Mouse (Mus musculus) kidney, embryonic 15.5 days (tissue): ENCODE results near the gene Tmem238. TPM values are rescaled to one million over a fixed set of nuclear protein-coding genes. Genes with fewer than 3 reads are reported as not detected.

Experiments
- ATAC-seq: fragments of 200-750 bp; cut with Nextera tagmentation; replicated peaks from 2 replicates; pipeline ENCODE4 v1.8.0; 2017; ENCODE audit warnings: moderate TSS enrichment; ENCODE audit not compliant: low FRiP score
- H3K27ac ChIP-seq: fragments of 300-500 bp; sonication (generic); 2 replicates; pipeline ENCODE4 v1.5.1; 2015; ENCODE audit warnings: mild to moderate bottlenecking, inconsistent platforms
- H3K27me3 ChIP-seq: fragments of 300-500 bp; sonication (generic); 2 replicates; pipeline ENCODE4 v1.6.1; 2015; ENCODE audit warnings: inconsistent platforms
- H3K36me3 ChIP-seq: fragments of 300-500 bp; sonication (generic); 2 replicates; pipeline ENCODE4 v1.6.1; 2015; ENCODE audit warnings: inconsistent platforms
- H3K4me1 ChIP-seq: fragments of 300-500 bp; sonication (generic); 2 replicates; pipeline ENCODE4 v1.6.1; 2015; ENCODE audit warnings: inconsistent platforms
- H3K4me2 ChIP-seq: fragments of 300-500 bp; sonication (generic); 2 replicates; pipeline ENCODE4 v1.6.1; 2015; ENCODE audit warnings: moderate library complexity, mild to moderate bottlenecking, inconsistent platforms
- H3K4me3 ChIP-seq: fragments of 300-500 bp; sonication (generic); replicated peaks from 2 replicates; pipeline ENCODE4 v1.5.1; 2015; ENCODE audit warnings: mild to moderate bottlenecking, inconsistent platforms
- H3K9ac ChIP-seq: fragments of 300-500 bp; sonication (generic); 2 replicates; pipeline ENCODE4 v1.6.1; 2015; ENCODE audit warnings: mild to moderate bottlenecking, inconsistent platforms
- H3K9me3 ChIP-seq: fragments of 300-500 bp; sonication (generic); replicated peaks from 2 replicates; pipeline ENCODE4 v1.6.1; 2016; ENCODE audit warnings: inconsistent platforms
- WGBS: fragments of 180-500 bp; shearing (Covaris S2); methylation state at CpG from one replicate; pipeline ENCODE4 v1.1.7; 2015; ENCODE audit warnings: mixed read lengths; 5-methylcytosine and 5-hydroxymethylcytosine counted together
- polyA plus RNA-seq: library from polyadenylated mRNA; unstranded; fragments of >200 nt; fragmentation: Nextera tagmentation; extraction: Ambion mirVana; gene quantifications from 2 replicates; pipeline ENCODE4 v1.2.1, GENCODE M21; 2015

Tmem238 gene
- polyA plus RNA-seq, 1 experiment from 2014 or later = 12.9 TPM

DNA sequence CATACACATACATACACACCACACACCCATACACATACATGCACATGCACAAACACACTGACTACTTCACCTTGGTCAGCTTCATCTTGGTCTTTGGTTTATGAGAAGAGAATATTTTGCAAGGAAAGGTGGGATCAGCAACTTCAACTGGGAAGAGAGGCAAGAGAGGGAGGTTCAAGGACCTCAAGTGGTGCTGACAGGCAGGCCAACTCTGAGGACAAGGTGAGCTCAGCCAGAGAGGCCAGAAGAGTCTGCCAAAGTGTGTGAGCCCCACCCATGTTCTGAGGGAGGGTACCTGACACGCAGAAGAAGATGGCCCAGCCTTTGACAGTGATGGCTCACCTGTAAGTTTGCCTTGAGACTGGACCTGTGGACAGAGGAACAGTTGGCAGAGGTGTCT lies 29.8 kb downstream of the Tmem238 start:
- H3K36me3 ChIP-seq = no peaks in the 10 kb centered on the region
- 0 out of 2 replicates have a peak, but pooled peaks cover under 1% of the 10 kb centered on the region for H3K4me1 ChIP-seq
- no peaks in the 10 kb centered on the region for H3K27me3 ChIP-seq
- H3K4me2 ChIP-seq = no peak overlapping the region
- 0 out of 2 replicates have a peak, but pooled peaks cover 3% of the 10 kb centered on the region for H3K9me3 ChIP-seq
- 46% methylated on average over 1 of the region's 1 CpGs for WGBS
- H3K27ac ChIP-seq = no peak overlapping the region
- H3K9ac ChIP-seq = no peak overlapping the region
- no peak for ATAC-seq
- H3K4me3 ChIP-seq = no peak overlapping the region

DNA sequence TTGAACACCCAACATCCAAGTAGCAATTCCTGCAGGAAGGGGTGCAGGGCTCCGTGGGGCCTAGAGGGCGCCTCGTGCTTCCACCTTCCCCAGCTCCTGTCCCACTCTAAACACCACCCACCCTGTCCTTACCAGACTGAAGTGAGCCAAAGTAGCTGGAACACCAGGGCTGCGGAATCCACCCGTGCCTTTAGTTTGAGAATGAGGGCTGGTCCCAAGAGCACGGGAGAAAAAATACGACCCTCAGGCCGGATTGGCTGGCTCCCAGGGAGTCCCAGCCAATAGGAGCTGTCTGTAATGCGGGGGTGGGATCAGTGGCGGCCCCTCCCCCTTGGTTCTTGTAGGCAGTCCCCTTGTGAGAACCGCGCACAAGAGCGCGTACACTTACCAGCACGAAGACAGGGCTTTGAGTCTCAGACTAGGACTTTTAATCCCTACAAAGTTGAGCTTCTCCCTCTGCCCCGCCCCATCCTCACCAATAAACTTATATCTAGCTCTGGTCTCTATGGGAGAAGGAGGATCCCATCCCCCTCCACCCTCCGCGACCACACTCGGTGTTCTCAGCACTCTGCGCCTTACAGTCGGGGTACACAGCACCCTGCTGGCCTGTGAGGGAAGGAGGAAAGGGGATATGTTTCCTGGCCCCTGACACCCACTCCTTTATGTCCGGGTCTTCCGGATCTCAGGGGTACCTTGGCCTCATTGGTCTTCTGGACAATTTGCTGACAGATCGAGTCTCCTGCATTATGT lies 36.5 kb downstream of the Tmem238 start, which contains the start of gene Cox6b2:
Cox6b2 (minus strand) TSS at position 274 of the 750 bp plus-strand sequence.
- Histone ChIP-seq H3K4me2 (peak within 1 kb of the TSS; percentile 85), H3K4me3 (peak within 1 kb of the TSS; percentile 54), H3K4me1 (peaks cover 22% of the 10 kb centered on the region), H3K9me3 (0 out of 2 replicates have a peak, but pooled peaks cover 3% of the 10 kb centered on the region), H3K27ac (peak within 1 kb of the TSS; percentile 90), H3K36me3 (0 out of 2 replicates have a peak, but pooled peaks cover 4% of the 10 kb centered on the region), H3K9ac (peak within 1 kb of the TSS; percentile 36), H3K27me3 (no peaks in the 10 kb centered on the region)
- 4% methylated on average over 24 of the region's 24 CpGs for WGBS
- ATAC-seq = peak; percentile 95

DNA sequence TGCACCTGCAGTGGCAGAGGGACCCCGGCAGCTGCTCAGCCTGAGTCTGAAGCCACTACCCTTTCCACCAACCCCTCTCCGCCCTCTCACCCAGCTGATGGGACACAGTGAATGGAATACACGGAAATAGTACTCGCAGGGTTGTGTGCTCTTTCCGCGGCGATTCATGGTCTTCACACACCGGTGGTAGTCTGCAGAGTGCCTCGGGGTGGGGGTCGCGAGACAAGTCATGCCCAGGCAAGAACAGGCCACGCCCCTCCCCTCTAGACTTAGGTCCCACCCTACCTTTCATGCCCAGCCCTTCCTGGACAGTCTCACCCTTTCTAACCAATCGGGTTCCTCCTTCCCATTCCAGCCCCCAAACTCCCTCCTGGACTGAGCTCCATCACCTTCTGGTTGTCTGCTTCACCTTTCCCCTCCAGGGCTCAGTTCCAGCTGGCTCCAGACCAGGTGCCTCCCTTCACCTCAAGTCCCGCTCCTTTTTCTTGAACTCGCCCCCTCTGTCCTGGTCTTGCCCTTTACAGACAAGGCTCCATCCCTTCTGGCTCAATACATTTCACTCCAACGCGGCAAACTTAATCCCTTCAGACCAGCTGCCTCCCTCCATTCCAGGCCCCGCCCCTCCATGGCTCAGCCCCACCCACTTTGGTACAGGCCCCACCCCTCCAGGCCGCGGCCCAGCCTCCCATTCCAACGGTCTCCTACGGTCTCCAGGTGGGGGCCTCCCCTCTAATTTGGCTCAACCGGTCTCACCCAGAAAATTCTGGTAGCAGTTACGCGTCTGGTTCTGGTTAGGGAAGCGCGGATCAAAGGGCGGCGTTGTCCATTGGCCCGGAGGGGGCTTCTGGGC lies 37.3 kb downstream of the Tmem238 start:
- Histone ChIP-seq H3K9ac (peak overlapping the region; percentile 36), H3K4me3 (peak overlapping the region; percentile 54), H3K27ac (peak overlapping the region; percentile 90), H3K4me1 (peaks cover 22% of the 10 kb centered on the region), H3K27me3 (no peaks in the 10 kb centered on the region), H3K4me2 (peak overlapping the region; percentile 85), H3K36me3 (peaks cover 5% of the 10 kb centered on the region; the same call in 1 of the 2 replicates), H3K9me3 (0 out of 2 replicates have a peak, but pooled peaks cover 3% of the 10 kb centered on the region)
- peak; percentile 84 for ATAC-seq
- 2% methylated on average over 29 of the region's 30 CpGs for WGBS

DNA sequence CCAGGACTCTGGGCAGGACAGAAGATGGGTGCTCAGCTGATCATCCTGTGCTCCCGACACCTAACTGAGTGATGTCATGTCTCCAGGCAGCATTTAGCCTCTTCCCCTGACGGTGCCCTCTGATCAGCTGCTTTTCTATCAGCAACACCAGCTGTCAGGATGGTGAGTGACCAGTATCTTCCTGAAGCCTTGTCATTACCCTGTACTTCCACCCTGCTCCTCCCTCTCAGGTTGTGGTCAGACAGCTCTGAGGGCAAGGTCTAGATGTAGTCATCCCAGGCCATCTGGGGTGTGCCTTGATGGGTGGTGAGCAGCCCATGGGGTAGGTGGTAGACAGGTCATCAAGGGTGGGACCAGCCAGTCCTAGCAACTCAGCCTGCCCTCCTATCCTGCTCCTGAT lies 40.3 kb downstream of the Tmem238 start:
- ATAC-seq = no peak
- peaks cover 22% of the 10 kb centered on the region for H3K4me1 ChIP-seq
- 83% methylated on average over 2 of the region's 2 CpGs for WGBS

DNA sequence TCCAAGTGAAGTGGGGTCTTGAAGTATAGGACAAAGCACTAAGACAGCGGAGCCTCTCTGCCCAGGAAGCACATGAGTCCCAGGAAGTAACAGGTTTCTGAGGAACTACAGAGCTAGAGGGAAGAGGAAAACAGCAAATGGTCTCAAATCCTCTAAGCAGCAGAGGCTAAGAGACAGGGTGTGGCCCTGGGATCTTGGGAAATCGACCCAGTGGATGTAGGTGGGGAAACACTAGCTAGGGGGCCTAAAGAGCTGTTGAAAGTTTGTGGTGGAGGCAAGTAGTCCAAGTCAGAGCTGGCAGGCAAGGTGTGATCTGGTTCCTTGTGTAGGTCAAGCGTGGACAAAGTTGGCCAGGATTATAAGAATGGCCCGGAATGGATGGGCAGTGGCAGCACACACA lies 41.1 kb downstream of the Tmem238 start:
- WGBS = 78% methylated on average over 4 of the region's 4 CpGs
- no peak for ATAC-seq
- Histone ChIP-seq H3K9me3 (no peaks in the 10 kb centered on the region), H3K4me2 (no peak overlapping the region), H3K27me3 (no peaks in the 10 kb centered on the region), H3K9ac (no peak overlapping the region), H3K36me3 (peaks cover 43% of the 10 kb centered on the region), H3K4me1 (peaks cover 22% of the 10 kb centered on the region), H3K4me3 (no peak overlapping the region), H3K27ac (no peak overlapping the region)

More for the DNA sequence above, 40.3 kb downstream of the Tmem238 start:
- no peaks in the 10 kb centered on the region for H3K9me3 ChIP-seq
- peaks cover 35% of the 10 kb centered on the region for H3K36me3 ChIP-seq
- H3K4me3 ChIP-seq = no peak overlapping the region
- no peak overlapping the region for H3K9ac ChIP-seq
- H3K27ac ChIP-seq = no peak overlapping the region
- no peak overlapping the region for H3K4me2 ChIP-seq
- H3K27me3 ChIP-seq = no peaks in the 10 kb centered on the region

DNA sequence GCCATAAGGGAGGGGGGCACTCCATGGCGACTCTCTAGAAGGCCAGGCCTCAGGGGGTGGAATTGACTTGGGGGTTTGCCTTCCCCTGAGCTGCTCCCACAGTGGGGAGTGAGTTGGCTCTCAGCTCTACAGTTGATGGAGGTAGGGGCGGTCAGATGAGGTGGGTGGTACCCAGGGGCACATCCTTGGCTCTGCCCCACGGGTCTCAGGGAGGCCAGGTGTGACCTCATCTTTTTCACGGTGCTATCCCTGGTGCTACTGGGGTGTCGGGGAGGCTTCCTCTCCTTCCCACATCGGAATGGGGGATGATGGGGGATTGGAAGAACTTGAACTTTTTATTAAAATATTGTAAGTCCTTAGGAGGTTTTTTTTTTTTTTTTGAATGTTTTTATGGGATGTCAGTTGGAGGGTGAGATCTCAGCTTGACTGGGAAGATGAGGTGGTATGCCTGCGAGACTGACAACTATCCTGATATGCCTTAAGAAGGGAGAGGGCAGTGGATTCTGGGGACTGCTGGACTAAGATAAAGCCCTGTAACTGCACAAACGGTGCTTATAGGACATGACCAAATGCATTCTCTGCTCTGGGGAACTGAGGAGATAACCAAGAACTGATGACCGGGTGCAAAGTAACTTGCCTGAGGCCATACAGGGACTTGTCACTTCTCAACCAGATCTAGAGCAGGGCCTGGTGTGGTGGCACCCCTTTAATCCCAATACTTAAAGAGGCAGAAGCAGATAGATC lies 42.1 kb downstream of the Tmem238 start:
- H3K27me3 ChIP-seq = no peaks in the 10 kb centered on the region
- no peaks in the 10 kb centered on the region for H3K9me3 ChIP-seq
- no peak overlapping the region for H3K9ac ChIP-seq
- H3K4me3 ChIP-seq = no peak overlapping the region
- WGBS = 78% methylated on average over 9 of the region's 9 CpGs
- no peak for ATAC-seq
- peaks cover 52% of the 10 kb centered on the region for H3K36me3 ChIP-seq
- H3K4me1 ChIP-seq = peaks cover 23% of the 10 kb centered on the region
- H3K4me2 ChIP-seq = no peak overlapping the region
- no peak overlapping the region for H3K27ac ChIP-seq

DNA sequence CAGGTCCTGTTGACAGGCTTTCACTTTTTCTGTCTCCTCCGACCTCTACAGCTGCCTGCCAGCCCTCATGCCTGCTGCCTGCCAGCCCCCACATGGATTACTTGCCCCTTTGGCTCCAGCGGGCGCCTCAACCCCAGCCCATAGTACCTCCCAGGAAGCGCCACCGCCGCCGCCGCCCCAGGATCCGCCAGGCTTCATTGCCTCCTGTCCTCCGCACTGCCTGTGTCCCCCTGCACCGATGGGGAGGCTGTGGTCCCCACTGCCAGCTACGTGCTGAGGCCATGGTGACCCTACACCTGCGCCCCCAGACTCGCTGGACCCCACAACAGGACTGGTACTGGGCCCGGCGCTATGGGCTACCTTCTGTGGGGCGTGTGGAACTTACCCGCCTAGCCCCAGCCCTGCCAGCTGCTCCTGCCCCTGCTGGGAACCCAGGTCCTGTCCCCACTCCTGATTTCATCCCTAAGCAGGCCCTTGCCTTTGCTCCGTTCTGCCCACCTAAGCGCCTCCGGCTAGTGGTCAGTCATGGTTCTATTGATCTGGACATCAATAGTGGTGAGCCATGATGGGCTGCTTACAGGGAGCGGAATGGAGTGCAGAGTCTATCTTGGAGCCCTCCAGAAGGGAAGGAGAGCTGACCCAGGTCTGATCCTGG lies 43.0 kb downstream of the Tmem238 start:
- H3K27ac ChIP-seq = no peak overlapping the region
- no peak overlapping the region for H3K4me2 ChIP-seq
- no peaks in the 10 kb centered on the region for H3K27me3 ChIP-seq
- 88% methylated on average over 22 of the region's 22 CpGs for WGBS
- H3K9ac ChIP-seq = no peak overlapping the region
- no peak for ATAC-seq
- peaks cover 56% of the 10 kb centered on the region for H3K36me3 ChIP-seq
- H3K4me1 ChIP-seq = peaks cover 23% of the 10 kb centered on the region
- H3K9me3 ChIP-seq = no peaks in the 10 kb centered on the region
- no peak overlapping the region for H3K4me3 ChIP-seq

DNA sequence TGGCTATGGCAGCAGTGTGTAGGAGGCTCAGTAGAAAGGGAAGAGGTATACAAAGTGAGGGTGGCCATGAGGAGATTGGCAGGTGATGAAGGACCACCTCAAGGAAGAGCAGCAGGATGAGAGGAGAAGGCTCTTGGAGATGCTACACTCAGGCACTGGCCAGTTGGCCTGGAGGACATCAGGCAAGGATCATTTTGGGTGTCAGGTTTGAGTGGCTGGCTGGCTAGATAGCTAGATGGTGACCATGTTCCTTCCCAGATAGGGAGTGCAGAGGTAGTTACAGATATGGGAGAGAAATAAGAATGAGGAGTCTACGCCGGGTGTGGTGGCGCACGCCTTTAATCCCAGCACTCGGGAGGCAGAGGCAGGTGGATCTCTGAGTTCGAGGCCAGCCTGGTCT lies 44.6 kb downstream of the Tmem238 start:
- H3K4me3 ChIP-seq = no peak overlapping the region
- H3K27me3 ChIP-seq = no peaks in the 10 kb centered on the region
- H3K36me3 ChIP-seq = peaks cover 51% of the 10 kb centered on the region
- H3K4me1 ChIP-seq = peaks cover 25% of the 10 kb centered on the region
- ATAC-seq = no peak
- no peak overlapping the region for H3K4me2 ChIP-seq
- WGBS = 95% methylated on average over 6 of the region's 6 CpGs
- H3K9me3 ChIP-seq = no peaks in the 10 kb centered on the region
- H3K9ac ChIP-seq = no peak overlapping the region
- no peak overlapping the region for H3K27ac ChIP-seq

DNA sequence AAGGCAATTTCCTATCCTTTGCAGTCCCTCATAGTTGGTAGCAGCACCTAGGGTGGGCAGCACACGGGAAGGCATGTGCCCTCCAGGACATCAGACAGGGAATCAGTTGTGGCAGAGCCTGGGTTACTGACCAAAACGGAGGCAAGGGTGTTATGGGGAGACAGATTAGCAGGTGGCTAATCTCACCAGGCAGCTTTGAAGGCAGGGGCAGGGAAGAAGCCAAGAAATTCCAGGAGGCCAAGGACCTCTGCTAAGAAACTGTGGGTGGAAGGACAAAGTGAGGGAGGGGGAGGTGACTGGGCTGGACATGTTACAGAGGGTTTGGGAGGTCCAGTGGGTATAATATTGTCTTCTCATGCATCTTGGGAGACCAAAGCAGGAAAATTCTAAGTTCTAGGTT lies 46.1 kb downstream of the Tmem238 start:
- Histone ChIP-seq H3K4me3 (no peak overlapping the region), H3K36me3 (peaks cover 51% of the 10 kb centered on the region), H3K4me1 (peaks cover 34% of the 10 kb centered on the region), H3K27ac (no peak overlapping the region), H3K9me3 (no peaks in the 10 kb centered on the region), H3K4me2 (no peak overlapping the region), H3K9ac (no peak overlapping the region), H3K27me3 (no peaks in the 10 kb centered on the region)
- ATAC-seq = no peak
- 59% methylated on average over 2 of the region's 2 CpGs for WGBS

DNA sequence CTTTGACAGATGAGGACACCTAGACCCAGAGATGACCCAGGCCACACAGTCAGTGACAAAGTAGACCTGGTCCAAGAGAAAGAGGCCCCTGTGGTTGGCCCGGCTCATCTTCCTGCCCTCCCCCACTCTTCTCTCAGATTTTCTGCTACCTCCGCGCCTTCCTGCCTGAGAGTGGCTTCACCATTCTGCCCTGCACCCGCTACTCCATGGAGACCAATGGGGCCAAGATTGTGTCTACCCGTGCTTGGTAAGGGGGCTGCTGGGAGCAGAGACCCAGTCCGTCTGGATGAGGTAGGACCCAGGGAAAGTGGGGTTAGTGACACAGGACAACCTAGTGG lies 47.0 kb downstream of the Tmem238 start:
- no peak for ATAC-seq
- Histone ChIP-seq H3K4me3 (0 out of 2 replicates have a peak overlapping the region, but pooled peaks have one; percentile 82), H3K27ac (no peak overlapping the region), H3K36me3 (peaks cover 51% of the 10 kb centered on the region), H3K4me1 (peaks cover 34% of the 10 kb centered on the region), H3K9ac (0 out of 2 replicates have a peak overlapping the region, but pooled peaks have one; percentile 23), H3K4me2 (0 out of 2 replicates have a peak overlapping the region, but pooled peaks have one; percentile 14), H3K9me3 (no peaks in the 10 kb centered on the region), H3K27me3 (no peaks in the 10 kb centered on the region)
- 82% methylated on average over 6 of the region's 6 CpGs for WGBS
